Mouse (Mus musculus): Measurements from ENCODE around the gene Scml4.

DNA sequence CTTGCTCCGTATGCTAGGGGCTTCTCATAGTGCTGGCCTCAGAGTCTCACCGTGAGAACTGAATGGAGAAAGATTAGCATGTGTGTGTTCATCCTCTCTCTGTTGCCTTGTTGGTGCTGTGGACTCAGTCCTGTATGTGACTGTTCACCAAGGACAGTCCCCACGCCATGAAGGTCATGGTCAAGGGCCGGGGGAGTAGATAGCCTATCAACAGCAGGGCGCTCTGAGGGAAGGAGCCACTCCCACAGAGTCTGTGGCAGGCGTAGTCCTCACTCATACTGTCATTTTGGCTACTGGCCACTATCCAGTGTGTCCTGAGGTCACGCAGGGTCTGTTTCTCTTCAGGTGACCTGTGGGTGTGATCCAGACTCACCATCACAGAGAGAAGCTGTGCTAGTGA lies 34.5 kb downstream of the Scml4 start:
- TF ChIP-seq POLR2A (IDR thresholded peaks at IDR 0.05; ENCODE audit: extremely low read depth, insufficient read depth, low read length) = no peak
- TF ChIP-seq CTCF (IDR thresholded peaks at IDR 0.05; ENCODE audit: extremely low read depth, insufficient read depth, low read length) = no peak

All from cortical plate, adult 2 months (tissue).